Mouse (Mus musculus) MN1 (cell line): Measurements from ENCODE around the gene Gsdme.

Source experiments
- DNase-seq: peaks from one replicate; pipeline ENCODE4 v3.0.0-alpha.2; 2016; ENCODE audit warnings: low spot score

The Gsdme gene

DNA sequence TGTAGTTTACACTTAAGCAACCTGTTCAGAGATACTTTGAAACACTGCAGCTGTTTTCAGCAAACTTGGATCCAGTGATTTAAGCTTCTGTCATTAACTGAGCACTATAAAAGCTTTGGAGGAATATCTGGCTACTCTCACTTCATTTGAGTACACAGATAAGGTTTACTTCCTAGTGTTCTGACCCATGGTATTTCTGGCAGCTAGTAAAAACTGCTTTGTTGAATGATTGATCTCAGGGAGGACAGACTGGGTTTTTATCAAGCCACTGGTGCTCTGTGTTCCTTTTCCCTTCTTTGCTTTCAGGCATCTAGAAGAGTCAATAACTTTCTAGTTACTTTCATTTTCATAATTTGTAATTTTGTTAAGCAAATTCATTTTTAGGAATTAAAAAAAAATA is 74.3 kb downstream of the Gsdme start:
- DNase-seq = no peak

DNA sequence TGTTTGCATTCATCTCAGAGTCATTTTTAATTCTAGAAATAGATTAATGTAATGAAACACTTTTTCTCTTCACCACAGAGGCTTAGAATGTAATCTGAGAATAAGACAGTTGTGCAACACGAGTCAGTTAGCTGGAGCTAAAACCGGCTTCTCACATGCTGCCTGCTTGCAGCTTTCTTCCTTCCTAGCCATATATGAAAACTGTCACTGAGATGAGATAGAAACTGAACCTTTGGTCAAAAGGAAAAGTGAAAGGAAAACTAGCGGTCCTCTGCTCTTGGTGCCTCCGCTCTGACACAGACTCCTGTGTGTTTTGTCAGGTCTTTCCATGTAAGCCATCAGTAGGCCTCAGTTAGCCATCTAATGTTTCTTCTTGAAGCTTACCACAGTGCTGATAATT is 75.7 kb downstream of the Gsdme start:
- peak; percentile 6 for DNase-seq

DNA sequence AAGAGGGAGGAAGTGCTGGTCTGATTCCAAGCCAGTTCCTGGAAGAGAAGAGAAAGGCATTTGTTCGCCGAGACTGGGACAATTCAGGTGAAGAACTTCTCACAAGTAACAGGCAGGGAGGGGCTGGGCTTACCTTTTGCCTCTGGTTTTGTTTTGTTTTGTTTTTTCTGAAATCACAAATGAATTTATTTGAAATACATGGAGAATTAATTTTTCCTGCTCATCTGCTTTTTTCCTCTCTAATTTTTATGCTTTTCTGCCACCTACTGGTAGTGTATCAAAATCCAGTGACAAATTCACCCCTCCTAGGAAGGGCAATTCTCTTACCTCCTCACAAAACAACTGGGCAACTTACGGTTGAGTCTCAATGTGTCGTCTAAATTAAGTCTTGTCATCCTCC is 83.5 kb downstream of the Gsdme start:
- peak; percentile 16 for DNase-seq

DNA sequence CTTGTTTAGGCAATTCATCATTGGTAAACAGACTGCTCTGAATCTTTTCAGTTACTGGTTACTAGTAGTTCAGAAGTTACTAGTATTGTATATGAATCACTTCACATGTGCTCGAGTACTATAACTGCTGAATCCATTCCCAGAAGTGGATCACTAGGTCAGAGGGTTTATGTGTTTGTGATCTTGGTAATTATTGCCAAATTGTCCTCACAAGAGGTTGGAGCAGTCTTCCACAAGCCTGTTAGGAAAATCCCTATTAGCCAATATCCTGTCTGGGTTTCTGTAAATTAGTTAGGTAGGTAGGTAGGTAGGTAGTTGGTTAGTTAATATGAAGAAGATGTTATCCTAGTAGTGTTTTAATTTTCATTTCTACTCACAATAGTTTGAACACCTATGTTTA is 87.9 kb downstream of the Gsdme start:
- DNase-seq = no peak

DNA sequence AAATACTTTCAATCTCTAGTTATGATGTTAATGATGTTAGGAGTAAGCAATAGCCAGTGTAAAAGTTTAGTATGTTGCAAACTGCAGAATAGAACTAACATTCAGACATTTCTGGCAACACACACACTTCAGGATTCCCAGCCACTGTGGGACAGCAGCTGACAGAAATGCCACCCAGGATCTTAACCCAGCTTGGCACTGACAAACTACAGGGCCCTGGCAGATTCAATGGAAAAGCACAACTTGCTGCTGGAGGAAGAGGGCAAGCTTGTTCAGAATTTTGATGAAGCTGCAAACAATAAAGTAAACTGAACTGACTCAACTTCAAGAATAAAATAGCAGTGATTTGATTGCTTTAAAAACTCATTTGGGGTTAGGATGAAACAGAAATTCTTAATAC is 93.9 kb downstream of the Gsdme start:
- DNase-seq = no peak

DNA sequence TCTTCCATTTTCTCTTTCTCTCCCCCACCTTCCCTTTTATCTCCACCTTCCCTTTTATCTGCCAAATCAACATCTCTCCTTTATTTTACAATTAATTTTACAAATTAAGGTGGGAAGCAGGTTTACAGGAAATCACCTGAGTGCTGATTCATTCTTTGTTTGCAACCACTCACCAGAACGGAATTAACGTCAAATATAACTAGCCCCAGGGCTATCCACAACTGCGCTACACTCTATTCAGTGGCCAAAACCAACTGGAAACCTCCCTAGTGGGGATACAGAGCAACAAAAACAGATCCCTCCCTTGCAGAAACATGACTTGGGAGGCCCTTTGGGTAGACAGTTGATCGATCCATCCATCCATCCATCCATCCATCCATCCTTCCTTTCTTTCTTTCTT is 94.8 kb downstream of the Gsdme start:
- no peak for DNase-seq

DNA sequence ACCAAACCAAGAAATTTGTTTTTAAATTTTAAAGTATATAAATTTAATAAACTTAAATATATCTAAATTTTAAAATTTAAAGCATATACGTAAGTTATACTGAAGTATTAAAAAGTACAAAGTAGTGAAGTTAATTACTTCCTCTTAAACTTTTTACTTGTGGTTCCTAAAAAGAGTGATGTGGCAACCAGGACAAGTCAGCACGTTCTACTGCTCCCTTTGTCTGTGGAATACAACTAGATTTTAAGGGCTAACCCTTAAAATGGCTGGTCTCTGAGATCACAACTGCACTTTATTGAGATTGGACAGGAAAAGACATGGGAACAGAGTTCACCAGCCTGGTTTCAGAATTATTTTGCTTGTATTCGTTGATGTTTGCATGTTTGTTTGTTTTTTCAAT is 100.6 kb downstream of the Gsdme start:
- no peak for DNase-seq

DNA sequence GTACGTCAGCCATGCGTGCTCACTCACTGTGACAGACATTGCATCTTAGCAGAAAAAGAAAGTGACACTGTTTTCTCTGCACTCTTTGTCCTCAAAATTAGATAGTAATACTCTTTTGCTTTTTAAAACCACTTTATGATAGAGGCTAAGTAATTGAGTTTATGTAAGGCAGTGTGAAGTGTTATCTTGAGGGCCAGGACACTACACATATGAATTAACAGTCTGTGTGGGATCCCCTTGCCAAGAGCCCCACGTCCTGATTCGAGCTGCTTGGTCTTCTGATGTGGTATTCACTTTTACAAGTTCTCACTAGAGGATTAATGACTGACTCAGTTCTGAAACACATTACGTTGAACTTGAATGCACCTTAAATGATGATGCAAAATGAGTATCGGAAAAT is 103.8 kb downstream of the Gsdme start:
- no peak for DNase-seq

DNA sequence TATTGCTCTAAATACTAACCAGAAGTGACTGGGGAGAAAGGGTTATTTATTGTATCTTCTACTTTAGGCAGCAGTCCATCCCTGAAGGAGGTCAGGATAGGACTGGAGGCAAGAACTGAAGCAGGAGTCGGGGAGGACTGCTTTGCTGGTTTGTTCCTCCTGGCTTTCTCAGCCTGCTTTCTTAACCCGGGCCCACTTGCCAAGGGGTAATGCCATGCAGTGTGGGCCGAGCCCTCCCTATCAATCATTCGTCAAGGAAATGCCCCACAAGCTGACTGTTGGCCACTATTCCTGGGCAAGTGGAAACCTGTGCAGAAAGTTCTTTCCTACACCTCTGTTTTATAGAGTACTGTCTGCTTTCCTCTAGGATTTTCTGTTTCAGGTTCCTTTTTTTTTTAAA is 114.3 kb downstream of the Gsdme start:
- no peak for DNase-seq

DNA sequence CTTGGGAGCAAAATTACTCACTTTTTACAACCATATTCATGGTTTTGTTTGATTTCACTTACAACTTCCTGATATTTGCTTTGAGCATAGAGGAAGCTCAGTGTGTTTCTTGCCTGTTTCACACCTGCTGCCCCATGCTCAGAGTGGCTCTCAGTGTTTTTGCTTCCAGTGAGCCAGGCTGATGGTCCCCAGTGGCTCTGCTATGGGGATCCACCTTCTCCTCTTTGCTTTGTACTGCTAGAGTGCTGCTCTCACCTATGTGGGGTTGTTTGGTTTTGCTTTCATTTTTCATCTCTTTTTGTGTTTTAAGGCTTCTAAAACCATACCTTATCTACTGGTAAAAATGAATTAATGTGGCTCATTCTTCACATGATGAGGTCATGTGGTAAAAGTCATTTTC is 117.5 kb downstream of the Gsdme start:
- DNase-seq = no peak

DNA sequence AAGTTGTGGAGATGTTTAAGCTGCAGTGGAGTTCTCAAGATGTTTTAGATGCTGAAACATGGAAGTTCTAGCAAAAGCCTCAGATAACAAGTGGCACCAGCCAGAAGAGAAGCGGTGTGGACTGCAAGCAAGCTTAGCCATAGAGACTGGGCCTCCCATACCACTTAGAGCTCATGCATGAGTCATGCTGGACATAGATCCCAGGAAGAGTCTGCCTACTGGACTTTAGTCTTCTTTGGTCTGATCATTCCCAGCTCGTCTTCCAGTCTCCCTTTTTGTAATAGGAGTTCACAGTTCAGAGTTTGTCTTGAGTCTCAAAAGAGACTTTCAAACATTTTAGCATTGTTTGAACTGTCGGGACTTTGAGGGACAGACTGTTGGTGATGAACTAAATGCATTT is 124.1 kb downstream of the Gsdme start:
- no peak for DNase-seq
